Mouse (Mus musculus) spleen, postnatal 4 days (tissue): Measurements from ENCODE around the gene Pklr.

Experiments used
- DNase-seq, 2 experiments: peaks; one replicate each; pipeline ENCODE4 v3.0.0; 2022; ENCODE audit warnings: low spot score in 2 of 2

Gene Pklr

GRCm38 (mm10) chr3:89193853-89194252 lies 57.9 kb downstream of the Pklr start:
- no peak for DNase-seq
